Mouse (Mus musculus): ENCODE results near the gene Rnf216.

DNA sequence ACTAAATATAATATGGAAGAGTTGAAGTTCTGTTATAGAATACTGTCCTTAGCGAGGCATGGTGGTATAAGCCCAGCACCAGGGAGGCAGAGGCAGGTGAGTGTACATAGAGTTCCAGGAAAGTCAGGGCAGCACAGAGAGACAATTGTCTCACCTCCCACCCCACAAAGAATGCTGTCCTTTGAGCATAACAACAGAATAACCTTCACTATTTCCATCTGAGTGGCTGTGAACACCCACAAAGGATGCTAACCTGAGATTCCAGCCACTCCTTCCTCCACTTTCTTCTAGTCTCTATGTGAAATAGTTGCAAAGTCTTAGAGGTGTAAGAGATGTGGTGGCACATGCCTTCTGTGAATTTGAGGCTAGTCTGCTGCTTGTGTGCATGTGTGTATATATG, 89.8 kb downstream of the Rnf216 start:
- TF ChIP-seq CTCF (IDR thresholded peaks at IDR 0.05; ENCODE audit: control insufficient read depth, insufficient read depth, insufficient replicate concordance, low read depth, low read length), result no peak
- no peak for TF ChIP-seq POLR2A (IDR thresholded peaks at IDR 0.05; ENCODE audit: control insufficient read depth, low read depth, low read length)
